Mouse (Mus musculus) cerebellum, adult 2 months (tissue): ENCODE measurements at regions not wholly inside any gene's neighbourhood (a gene's known extent, or its start where the extent isn't known, plus 50 kb on each side); places are given as distances from the start of the nearest gene placed in this dataset.

Experiments used
- DNase-seq, 2 experiments: peaks; one replicate each; pipeline ENCODE4 v3.0.0; 2021
- H3K27ac ChIP-seq: fragments of 200-500 bp; 2 replicates; pipeline ENCODE4 v1.5.1; 2012; ENCODE audit warnings: low read length, control low read depth, inconsistent platforms; ENCODE audit not compliant: insufficient read depth
- H3K27me3 ChIP-seq: fragments of 200-500 bp; 2 replicates; pipeline ENCODE4 v1.6.1; 2012; ENCODE audit warnings: inconsistent platforms, mild to moderate bottlenecking, low read length, moderate library complexity; ENCODE audit not compliant: control insufficient read depth, insufficient read depth
- H3K4me1 ChIP-seq: fragments of 200-500 bp; 2 replicates; pipeline ENCODE4 v1.6.1; 2011; ENCODE audit warnings: low read length; ENCODE audit not compliant: control insufficient read depth, insufficient read depth
- H3K4me3 ChIP-seq: fragments of 200-500 bp; replicated peaks from 2 replicates; pipeline ENCODE3; 2011; ENCODE audit warnings: mild to moderate bottlenecking, low read depth, low read length, control low read depth; ENCODE audit not compliant: insufficient read depth
- CTCF ChIP-seq: fragments of 200-500 bp; IDR thresholded peaks from 2 replicates; pipeline ENCODE4 v1.5.1; 2011; ENCODE audit warnings: low read depth, mild to moderate bottlenecking, control low read depth, low read length, moderate library complexity, borderline replicate concordance; ENCODE audit not compliant: insufficient read depth
- POLR2A ChIP-seq: fragments of 200-500 bp; IDR thresholded peaks from 2 replicates; pipeline ENCODE4 v1.6.1; 2011; ENCODE audit warnings: low read length, control low read depth, borderline replicate concordance; ENCODE audit not compliant: insufficient read depth
- WGBS: fragments of 180-500 bp; shearing (Covaris S2); methylation state at CpG from one replicate; pipeline ENCODE4 v1.1.7; 2018; 5-methylcytosine and 5-hydroxymethylcytosine counted together

DNA sequence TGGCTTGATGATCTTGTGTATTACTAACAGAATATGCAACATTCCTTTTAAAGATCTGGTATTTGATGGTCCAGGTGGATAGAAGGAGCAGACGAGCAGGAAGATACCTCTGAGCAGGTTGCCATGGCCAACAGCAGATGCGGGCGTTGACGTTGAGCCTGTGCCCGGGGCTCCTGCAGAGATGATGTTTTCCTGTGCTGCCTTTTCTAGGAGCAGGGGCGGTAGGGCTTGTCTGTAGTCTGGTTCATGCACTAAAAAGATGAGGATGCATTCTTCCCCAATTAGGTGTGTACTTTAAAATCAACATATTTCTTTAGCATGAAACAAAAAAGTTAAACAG lies 74.8 kb upstream of the Atp5g3 start:
- H3K4me3 ChIP-seq = peak overlapping the region; percentile 50
- peaks cover 13% of the 10 kb centered on the region for H3K4me1 ChIP-seq
- TF ChIP-seq CTCF = no peak
- no peak for TF ChIP-seq POLR2A
- DNase-seq = peak; percentile 62 to 76
- H3K27me3 ChIP-seq = no peaks in the 10 kb centered on the region
- H3K27ac ChIP-seq = peak overlapping the region; percentile 44
- 7% methylated on average over 6 of the region's 6 CpGs for WGBS

DNA sequence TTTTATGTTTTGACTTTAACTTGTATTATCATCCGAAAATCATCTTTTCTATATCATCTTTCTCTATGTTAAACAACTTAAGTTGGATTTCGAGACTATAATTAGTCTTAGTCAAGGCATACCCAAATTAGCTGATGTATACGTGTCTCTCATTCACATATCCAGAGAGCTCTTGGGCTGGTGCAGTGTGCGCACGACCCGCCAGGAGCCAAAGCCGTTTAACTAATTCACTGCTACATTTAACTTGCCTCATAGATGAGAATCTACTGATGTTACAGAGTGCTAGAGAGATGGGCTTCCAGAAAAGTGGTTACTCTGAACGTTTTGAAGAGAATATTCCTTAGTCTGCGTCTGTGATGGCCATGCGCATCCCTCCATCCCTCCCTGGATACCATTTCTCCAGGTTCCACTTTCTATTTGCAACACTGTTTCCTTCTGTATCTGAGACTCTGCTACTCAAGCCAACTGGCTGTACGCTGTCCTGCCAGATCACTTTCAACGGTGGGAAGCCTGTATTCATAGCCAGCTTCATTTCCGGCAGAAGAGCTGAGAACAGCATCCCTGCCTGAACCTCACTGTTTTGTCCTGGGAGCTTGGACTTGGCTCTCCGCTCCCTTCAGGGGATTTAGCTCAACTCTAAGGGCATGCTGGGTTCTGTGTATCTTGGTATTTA lies 74.2 kb upstream of the Atp5g3 start:
- H3K27ac ChIP-seq = peak overlapping the region; percentile 44
- no peaks in the 10 kb centered on the region for H3K27me3 ChIP-seq
- DNase-seq = peak; percentile 62 to 80
- TF ChIP-seq CTCF = no peak
- TF ChIP-seq POLR2A = no peak
- WGBS = 16% methylated on average over 14 of the region's 14 CpGs
- peak overlapping the region; percentile 50 for H3K4me3 ChIP-seq
- peaks cover 13% of the 10 kb centered on the region for H3K4me1 ChIP-seq

DNA sequence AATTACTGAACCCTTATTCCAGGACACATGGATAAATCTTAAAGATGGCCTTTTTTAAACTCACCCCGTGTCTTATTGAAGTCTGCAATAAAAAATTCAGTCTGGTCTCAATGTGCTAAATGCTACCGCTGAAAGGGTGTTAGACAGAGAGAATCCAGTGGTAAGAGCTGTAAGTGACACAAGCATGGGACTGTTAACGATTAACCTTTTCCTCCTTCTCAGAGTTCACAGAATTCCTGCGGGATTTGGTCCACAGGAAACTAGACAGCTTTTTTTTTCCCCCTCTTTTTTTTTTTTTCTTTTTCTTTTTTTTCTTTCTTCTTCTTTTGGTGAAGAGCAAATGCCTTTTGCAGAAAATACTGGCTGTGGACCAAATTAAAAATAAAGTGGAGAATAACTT lies 72.0 kb upstream of the Atp5g3 start:
- TF ChIP-seq POLR2A = no peak
- no peak for TF ChIP-seq CTCF
- Histone ChIP-seq H3K27me3 (no peaks in the 10 kb centered on the region), H3K4me3 (no peak overlapping the region), H3K4me1 (peaks cover 12% of the 10 kb centered on the region), H3K27ac (no peak overlapping the region)
- DNase-seq = no peak
- 84% methylated on average over 4 of the region's 4 CpGs for WGBS

- H3K27ac ChIP-seq = no peak overlapping the region
- TF ChIP-seq POLR2A (no peak), CTCF (no peak)
- H3K27me3 ChIP-seq = no peaks in the 10 kb centered on the region
- H3K4me1 ChIP-seq = no peaks in the 10 kb centered on the region
- WGBS = 70% methylated on average over 15 of the region's 15 CpGs
- H3K4me3 ChIP-seq = no peak overlapping the region
- DNase-seq = no peak
These were observed 66.9 kb upstream of the Atp5g3 start for GRCm38 (mm10) chr2:73978072-73978471.

DNA sequence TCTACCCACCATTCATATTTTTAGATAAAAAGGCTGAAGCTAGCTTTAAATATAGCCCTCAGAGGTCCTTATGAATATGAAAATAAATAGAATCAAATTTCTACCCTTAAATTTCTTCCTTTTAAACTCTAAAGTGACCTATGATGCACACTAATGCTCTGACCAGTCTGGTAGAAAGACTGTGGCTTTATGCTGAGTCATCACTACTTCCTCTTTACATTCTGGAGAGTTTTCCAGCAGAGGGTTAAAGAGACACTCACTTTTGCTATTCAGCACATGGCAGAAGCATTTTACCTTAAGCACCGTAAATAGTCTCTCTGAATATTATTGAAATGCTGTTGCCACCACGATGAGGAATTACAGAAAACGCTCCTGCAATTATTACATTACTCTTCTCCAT lies 62.6 kb upstream of the Atp5g3 start:
- WGBS = 84% methylated on average over 3 of the region's 3 CpGs
- TF ChIP-seq CTCF (no peak), POLR2A (no peak)

GRCm38 (mm10) chr2:73967618-73968017 lies 56.5 kb upstream of the Atp5g3 start:
- Histone ChIP-seq H3K27ac (no peak overlapping the region), H3K4me1 (no peaks in the 10 kb centered on the region), H3K4me3 (no peak overlapping the region), H3K27me3 (no peaks in the 10 kb centered on the region; the same call in 1 of the 2 replicates)
- DNase-seq = no peak
- TF ChIP-seq CTCF = no peak
- TF ChIP-seq POLR2A = no peak
- WGBS = 56% methylated on average over 7 of the region's 7 CpGs

More for the DNA sequence above, 62.6 kb upstream of the Atp5g3 start:
- DNase-seq = no peak
- H3K27me3 ChIP-seq = no peaks in the 10 kb centered on the region
- H3K27ac ChIP-seq = no peak overlapping the region
- H3K4me1 ChIP-seq = no peaks in the 10 kb centered on the region
- no peak overlapping the region for H3K4me3 ChIP-seq

DNA sequence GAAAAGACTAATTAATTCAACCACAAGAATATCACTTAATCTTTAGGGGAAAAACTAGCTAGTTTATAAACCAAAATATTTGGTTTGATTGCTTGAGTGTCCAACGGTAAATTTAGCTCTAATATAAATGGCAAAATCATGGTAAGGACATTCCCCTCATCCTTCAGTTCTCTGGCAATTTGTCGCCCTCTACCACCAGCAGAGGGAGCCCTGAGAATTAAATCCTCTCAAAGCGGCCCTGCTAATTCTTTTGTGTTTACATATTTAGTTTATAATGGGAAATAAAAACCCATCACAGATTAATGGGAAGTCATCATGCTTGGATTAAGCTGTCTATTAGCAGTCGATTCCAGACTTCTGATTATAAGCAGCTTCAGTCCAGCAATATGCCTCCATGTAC lies 54.5 kb upstream of the Atp5g3 start:
- WGBS = 13% methylated on average over 4 of the region's 4 CpGs
- peak; percentile 47 to 57 for DNase-seq
- TF ChIP-seq CTCF (peak; percentile 62; the same call in 1 of the 2 replicates), POLR2A (no peak)

More for the DNA sequence above, 54.5 kb upstream of the Atp5g3 start:
- H3K4me3 ChIP-seq = no peak overlapping the region
- no peak overlapping the region for H3K27ac ChIP-seq
- H3K27me3 ChIP-seq = no peaks in the 10 kb centered on the region; the same call in 1 of the 2 replicates
- H3K4me1 ChIP-seq = no peaks in the 10 kb centered on the region
